Mouse (Mus musculus) spleen, adult 2 months (tissue): ENCODE results near the gene Fam166a. TPM values are rescaled to one million over a fixed set of nuclear protein-coding genes. Genes with fewer than 3 reads are reported as not detected.

Source experiments
- DNase-seq, 2 experiments: peaks; one replicate each; pipeline versions ENCODE4 v3.0.0 to v3.0.0-alpha.2; 2012 to 2021; ENCODE audit warnings: low spot score in 2 of 2, low read depth in 1 of 2
- H3K27ac ChIP-seq: fragments of 200-500 bp; 2 replicates; pipeline ENCODE4 v1.5.1; 2012; ENCODE audit warnings: low read length, inconsistent platforms; ENCODE audit not compliant: insufficient read depth
- H3K27me3 ChIP-seq: fragments of 200-500 bp; 2 replicates; pipeline ENCODE4 v1.6.1; 2012; ENCODE audit warnings: mild to moderate bottlenecking, moderate library complexity, low read length, inconsistent platforms; ENCODE audit not compliant: control insufficient read depth, insufficient read depth
- H3K36me3 ChIP-seq: fragments of 200-500 bp; 2 replicates; pipeline ENCODE4 v1.6.1; 2012; ENCODE audit warnings: mild to moderate bottlenecking, low read length, inconsistent platforms; ENCODE audit not compliant: control insufficient read depth, insufficient read depth
- H3K4me1 ChIP-seq: fragments of 200-500 bp; 2 replicates; pipeline ENCODE4 v1.6.1; 2011; ENCODE audit warnings: inconsistent platforms; ENCODE audit not compliant: control insufficient read depth, insufficient read depth, insufficient read length
- H3K4me3 ChIP-seq: fragments of 200-500 bp; 2 replicates; pipeline ENCODE4 v1.5.1; 2011; ENCODE audit warnings: mild to moderate bottlenecking, inconsistent platforms; ENCODE audit not compliant: insufficient read depth, insufficient read length; ENCODE audit errors: extremely low read depth
- CTCF ChIP-seq: fragments of 200-500 bp; IDR thresholded peaks from 2 replicates; pipeline ENCODE4 v1.5.1; 2011; ENCODE audit warnings: mild to moderate bottlenecking, inconsistent platforms; ENCODE audit not compliant: insufficient read depth, insufficient read length, insufficient replicate concordance; ENCODE audit errors: extremely low read depth
- POLR2A ChIP-seq: fragments of 200-500 bp; IDR thresholded peaks from 2 replicates; pipeline ENCODE4 v1.6.1; 2011; ENCODE audit warnings: low read depth, low read length, inconsistent platforms
- WGBS: fragments of 180-500 bp; shearing (Covaris S2); methylation state at CpG from one replicate; pipeline ENCODE4 v1.1.7; 2018; 5-methylcytosine and 5-hydroxymethylcytosine counted together
- polyA plus RNA-seq: library from polyadenylated mRNA; depleted of rRNA; stranded (reverse); fragments of >200 nt; gene quantifications from 2 replicates; pipeline ENCODE4 v1.2.3, GENCODE M21; 2012

Gene Fam166a
- polyA plus RNA-seq, 1 experiment = 0.16 TPM

GRCm38 (mm10) chr2:25173821-25174220, 44.7 kb upstream of the Fam166a start:
- Histone ChIP-seq H3K4me3 (no peak overlapping the region), H3K36me3 (no peaks in the 10 kb centered on the region), H3K27me3 (no peaks in the 10 kb centered on the region), H3K27ac (no peak overlapping the region), H3K4me1 (peaks cover 7% of the 10 kb centered on the region; the same call in 1 of the 2 replicates)
- DNase-seq = no peak
- WGBS = 98% methylated on average over 4 of the region's 4 CpGs
- TF ChIP-seq CTCF = no peak
- no peak for TF ChIP-seq POLR2A

- Histone ChIP-seq H3K36me3 (no peaks in the 10 kb centered on the region), H3K27me3 (no peaks in the 10 kb centered on the region), H3K4me1 (peaks cover 7% of the 10 kb centered on the region; the same call in 1 of the 2 replicates), H3K4me3 (no peak overlapping the region), H3K27ac (no peak overlapping the region)
- WGBS = 72% methylated on average over 7 of the region's 7 CpGs
- DNase-seq = no peak
- TF ChIP-seq CTCF (no peak), POLR2A (no peak)
Observed at GRCm38 (mm10) chr2:25174866-25175689, 43.5 kb upstream of the Fam166a start.

- DNase-seq = no peak
- WGBS = 93% methylated on average over 4 of the region's 4 CpGs
- Histone ChIP-seq H3K36me3 (no peaks in the 10 kb centered on the region), H3K4me3 (no peak overlapping the region), H3K27ac (no peak overlapping the region), H3K4me1 (peaks cover under 1% of the 10 kb centered on the region; the same call in 1 of the 2 replicates), H3K27me3 (no peaks in the 10 kb centered on the region)
- TF ChIP-seq CTCF (no peak), POLR2A (no peak)
Observed at GRCm38 (mm10) chr2:25175690-25176078, 42.9 kb upstream of the Fam166a start.

GRCm38 (mm10) chr2:25176573-25176972, 42.0 kb upstream of the Fam166a start:
- Histone ChIP-seq H3K36me3 (no peaks in the 10 kb centered on the region), H3K27me3 (no peaks in the 10 kb centered on the region), H3K4me3 (no peak overlapping the region), H3K27ac (no peak overlapping the region), H3K4me1 (no peaks in the 10 kb centered on the region; the same call in 1 of the 2 replicates)
- TF ChIP-seq POLR2A = no peak
- no peak for TF ChIP-seq CTCF
- no peak for DNase-seq
- 83% methylated on average over 6 of the region's 6 CpGs for WGBS

GRCm38 (mm10) chr2:25177076-25177475, 41.5 kb upstream of the Fam166a start:
- no peak for DNase-seq
- no peak for TF ChIP-seq CTCF
- no peak for TF ChIP-seq POLR2A
- WGBS = 87% methylated on average over 4 of the region's 4 CpGs
- Histone ChIP-seq H3K4me3 (no peak overlapping the region), H3K4me1 (peaks cover 2% of the 10 kb centered on the region; the same call in 1 of the 2 replicates), H3K36me3 (no peaks in the 10 kb centered on the region), H3K27me3 (no peaks in the 10 kb centered on the region), H3K27ac (no peak overlapping the region)

- TF ChIP-seq POLR2A (no peak), CTCF (no peak)
- H3K36me3 ChIP-seq = no peaks in the 10 kb centered on the region
- 80% methylated on average over 6 of the region's 6 CpGs for WGBS
- H3K4me3 ChIP-seq = no peak overlapping the region
- H3K27me3 ChIP-seq = no peaks in the 10 kb centered on the region
- DNase-seq = no peak
- no peak overlapping the region for H3K27ac ChIP-seq
- peaks cover 5% of the 10 kb centered on the region; the same call in 1 of the 2 replicates for H3K4me1 ChIP-seq
Observed at GRCm38 (mm10) chr2:25177685-25178084, 40.9 kb upstream of the Fam166a start.
